Mouse (Mus musculus): ENCODE measurements around the gene Gm49318.
"Not testable (repeated sequence)": the region's sequence is repeated elsewhere in the genome, so short reads cannot be mapped to it uniquely, and the experiment has no call there.

Gm49318 gene

GRCm38 (mm10) chr9:22070791-22071573 is at the start of gene Gm49318, which contains the start of gene Zfp653:
Gene Gm49318 (minus strand): TSS chr9:22071259.
Gene Zfp653 (minus strand): TSS chr9:22071376.
- DNase-seq (ENCODE audit: low read depth, low spot score), result peak; percentile 97

DNA sequence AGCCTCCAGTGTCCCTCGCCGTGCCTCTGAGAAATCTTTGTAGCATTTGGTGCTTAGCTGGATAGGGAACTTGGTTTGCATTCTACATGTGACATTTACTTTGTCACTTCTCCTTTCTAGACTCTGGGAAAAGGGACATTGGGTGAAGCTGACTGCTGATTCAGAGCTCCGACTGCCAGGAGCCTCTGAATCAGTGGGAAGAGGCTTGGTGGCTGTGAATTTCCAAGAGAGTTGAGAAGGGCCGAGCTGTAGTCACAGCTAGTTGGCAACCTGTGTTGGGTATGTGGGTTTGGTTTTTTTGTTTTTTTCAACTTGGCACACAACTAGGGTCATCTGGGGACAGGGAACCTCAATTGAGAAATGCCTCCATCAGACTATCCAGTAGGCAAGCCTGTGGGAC is 48.5 kb upstream of the Gm49318 start:
- no peak for DNase-seq (ENCODE audit: low read depth, low spot score)

DNA sequence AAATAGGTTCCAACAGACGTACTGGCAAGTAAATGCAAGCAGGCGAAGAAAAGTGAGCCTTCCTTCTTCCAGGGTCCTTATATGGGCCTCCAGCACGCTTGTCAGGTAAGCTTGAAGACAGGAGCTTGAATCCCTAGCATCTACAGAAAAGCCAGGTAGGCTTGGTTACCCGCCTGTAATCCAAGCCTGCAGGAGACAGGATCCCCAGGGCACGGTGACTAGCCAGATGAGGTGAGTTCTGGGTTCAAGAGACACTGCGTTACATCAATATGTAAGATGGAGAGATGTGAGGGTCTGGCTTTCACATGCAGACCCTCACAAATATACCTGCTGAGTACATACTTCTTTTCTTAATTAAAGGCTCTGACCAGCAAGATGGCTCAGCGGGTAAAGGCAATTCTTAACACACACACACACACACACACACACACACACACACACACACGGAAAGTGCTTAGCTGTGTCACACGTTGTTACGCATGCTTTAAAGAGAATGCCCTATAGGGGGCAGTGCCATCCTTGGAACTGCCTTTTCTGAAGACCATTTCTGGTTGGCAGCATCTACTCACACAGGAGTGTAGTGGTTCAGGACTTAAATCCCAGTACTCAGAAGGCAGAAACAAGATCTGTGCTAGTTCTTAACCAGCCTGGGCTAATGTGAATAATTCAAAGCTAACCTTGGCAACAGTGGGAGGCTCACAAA is 46.8 kb upstream of the Gm49318 start:
- DNase-seq (ENCODE audit: low read depth, low spot score), result peak; percentile 91

DNA sequence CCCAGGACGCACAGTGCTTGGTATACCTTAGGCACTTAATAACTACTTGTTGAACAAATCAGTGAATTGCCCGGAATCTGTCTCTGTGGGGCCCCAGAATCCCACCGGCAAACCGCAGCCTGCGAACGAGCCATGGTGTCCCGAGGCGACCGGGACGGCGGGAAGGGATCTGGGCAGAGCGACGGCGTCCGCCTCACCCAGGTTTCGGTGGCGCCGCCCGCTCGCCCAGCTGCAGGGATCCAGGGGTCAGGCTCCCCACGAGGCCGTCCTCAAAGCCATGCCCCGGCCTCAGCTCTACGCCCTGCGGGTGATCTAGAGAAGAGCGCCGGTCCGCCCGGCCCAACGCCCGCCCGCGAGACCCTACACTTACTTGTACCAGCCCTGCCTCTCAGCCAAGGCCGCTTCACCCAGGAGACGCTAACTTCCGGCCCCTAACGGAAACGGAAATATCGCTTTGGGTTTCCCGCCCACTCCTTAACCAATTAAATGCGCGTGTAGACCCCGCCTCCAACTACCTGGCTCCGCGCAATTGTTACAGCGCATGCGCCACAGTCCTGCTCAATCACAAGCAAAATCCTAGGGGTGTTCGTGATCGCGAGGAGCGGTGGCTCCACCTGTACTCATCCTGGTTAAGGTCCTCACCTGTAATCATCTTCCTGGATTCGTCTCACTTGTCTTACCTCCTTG is 45.8 kb upstream of the Gm49318 start, which contains the start of gene Elof1:
TSS of gene Elof1 (minus strand) at position 433 of the 687 bp plus-strand sequence.
- DNase-seq (ENCODE audit: low read depth, low spot score), result peak; percentile 99

GRCm38 (mm10) chr9:22116086-22116485 is 45.0 kb upstream of the Gm49318 start:
- DNase-seq (ENCODE audit: low read depth, low spot score), result no peak

DNA sequence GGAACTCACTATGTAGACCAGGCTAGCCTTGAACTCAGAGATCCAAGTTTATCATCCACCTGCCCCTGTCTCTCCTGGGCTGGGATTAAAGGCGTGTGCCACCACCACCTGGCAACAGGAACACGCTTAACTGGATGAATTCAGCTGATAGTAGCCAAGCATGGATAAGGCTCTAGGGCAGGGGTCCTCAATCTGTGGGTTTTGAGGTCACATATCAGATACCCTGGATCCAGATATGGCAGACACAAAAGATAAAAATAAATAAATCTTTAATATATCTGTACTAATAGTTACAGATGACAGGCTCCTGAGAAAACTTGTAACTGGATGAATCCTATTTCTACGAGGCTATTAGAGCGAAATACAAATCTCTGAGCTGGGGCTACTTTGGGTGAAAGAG is 44.6 kb upstream of the Gm49318 start:
- DNase-seq (ENCODE audit: low read depth, low spot score), result no peak

GRCm38 (mm10) chr9:22108194-22108593 is 37.1 kb upstream of the Gm49318 start:
- DNase-seq (ENCODE audit: low read depth, low spot score), result no peak

- DNase-seq (ENCODE audit: low read depth, low spot score), result no peak
Observed at GRCm38 (mm10) chr9:22099922-22100321, 28.9 kb upstream of the Gm49318 start.

DNA sequence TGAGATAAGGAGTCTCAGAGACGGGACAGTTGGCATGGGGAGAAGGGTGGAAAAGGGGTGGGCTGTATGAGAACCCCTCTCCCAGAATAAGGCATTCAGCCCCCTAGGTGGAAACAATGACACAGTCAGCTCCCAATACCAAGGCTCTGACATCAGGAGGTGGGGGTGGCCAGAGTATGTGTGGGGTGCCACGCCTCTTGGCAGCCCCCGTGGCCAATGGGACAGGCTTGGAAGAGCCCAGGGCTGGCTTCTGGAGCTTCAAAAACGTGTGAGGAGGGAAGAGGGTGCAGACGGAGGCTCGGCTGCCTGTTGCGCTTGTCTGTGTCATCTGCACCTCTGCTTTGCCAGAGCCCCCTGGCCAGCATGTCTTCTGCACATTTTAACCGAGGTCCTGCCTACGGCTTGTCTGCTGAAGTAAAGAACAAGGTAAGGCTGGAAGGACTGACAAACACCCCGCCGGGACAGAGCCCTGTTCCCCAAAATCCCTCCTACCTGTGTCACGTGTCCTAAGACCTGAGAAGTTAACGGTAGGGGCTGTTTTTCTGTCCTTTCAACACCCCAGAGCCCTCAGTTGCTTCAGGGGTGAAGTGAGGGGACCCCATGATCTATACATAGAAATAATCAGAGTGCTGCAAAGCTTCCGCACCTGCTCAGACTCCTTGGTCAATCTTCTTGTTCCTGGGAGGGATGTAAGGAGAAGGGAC is 28.1 kb upstream of the Gm49318 start, which contains the start of gene Cnn1:
TSS of gene Cnn1 (plus strand) at position 224 of the 704 bp plus-strand sequence.
- no peak for DNase-seq (ENCODE audit: low read depth, low spot score)

GRCm38 (mm10) chr9:22095854-22096307 is 24.8 kb upstream of the Gm49318 start:
- peak; percentile 66 for DNase-seq (ENCODE audit: low read depth, low spot score)

- DNase-seq (ENCODE audit: low read depth, low spot score), result no peak
Observed at GRCm38 (mm10) chr9:22092746-22093145, 21.7 kb upstream of the Gm49318 start.

GRCm38 (mm10) chr9:22089986-22090385 is 18.9 kb upstream of the Gm49318 start:
- DNase-seq (ENCODE audit: low read depth, low spot score), result no peak

DNA sequence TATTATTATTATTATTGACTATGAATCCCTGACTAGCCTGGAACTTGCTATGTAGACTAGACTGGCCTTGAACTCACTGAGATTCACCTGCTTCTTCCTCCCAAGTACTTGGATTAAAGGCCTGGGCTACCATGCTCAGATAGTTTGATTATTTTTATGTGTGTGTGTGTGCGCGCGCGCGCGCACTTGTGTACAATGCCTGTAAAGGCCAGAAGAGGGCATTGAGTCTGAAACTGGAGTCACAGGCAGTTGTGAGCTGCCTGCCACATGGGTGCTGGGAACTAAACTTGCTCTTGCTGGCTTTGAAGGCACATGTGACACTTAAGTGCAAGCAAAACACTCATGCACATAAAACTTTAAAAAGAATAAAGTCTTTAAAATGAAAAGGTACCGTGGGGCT is 18.2 kb upstream of the Gm49318 start:
- DNase-seq (ENCODE audit: low read depth, low spot score), result peak; percentile 46

DNA sequence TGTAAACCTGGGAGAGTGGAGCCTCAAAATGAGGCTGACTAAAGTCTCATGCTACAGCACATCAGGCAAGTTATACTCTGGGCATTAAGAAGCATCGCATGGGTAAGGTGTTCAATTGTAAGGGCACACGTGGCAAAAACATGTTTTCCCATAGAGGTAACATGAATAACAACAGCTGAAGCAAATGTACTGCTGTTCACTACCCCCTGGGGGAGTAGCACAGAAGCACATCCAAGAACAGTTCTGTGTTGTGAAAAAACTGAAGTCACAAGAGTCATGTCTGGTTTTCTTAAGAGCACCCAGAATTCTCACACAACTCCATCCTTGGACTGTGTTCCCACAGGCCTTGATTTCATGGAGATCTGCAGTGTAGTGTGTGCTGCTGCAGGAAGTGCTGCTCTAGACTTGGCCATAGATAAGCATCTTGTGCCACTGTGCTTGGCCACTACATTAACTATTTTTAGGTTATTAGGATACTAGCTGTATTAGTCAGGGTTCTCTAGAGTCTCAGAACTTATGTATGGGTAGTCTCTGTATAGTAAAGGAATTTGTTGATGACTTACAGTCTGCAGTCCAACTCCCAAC is 16.1 kb upstream of the Gm49318 start:
- no peak for DNase-seq (ENCODE audit: low read depth, low spot score)

DNA sequence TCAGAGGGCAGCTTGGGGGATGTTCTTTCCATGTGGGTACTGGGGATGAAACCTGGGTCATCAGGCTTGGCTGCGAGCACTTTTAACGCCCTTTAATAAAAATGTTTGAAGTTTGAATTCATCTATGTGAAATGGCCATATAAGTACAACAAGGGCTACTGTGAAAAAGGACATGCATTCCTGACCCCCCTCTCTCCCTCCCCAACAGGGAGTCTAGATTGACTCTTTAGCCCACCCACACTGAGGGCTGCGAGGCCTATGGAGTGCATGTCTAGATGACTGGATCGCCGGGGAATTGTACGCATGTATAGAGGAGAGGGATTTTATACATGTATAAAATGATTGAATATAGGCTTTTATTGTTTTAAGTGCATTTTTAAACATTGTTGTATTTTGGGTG is 15.0 kb upstream of the Gm49318 start:
- DNase-seq (ENCODE audit: low read depth, low spot score), result no peak

- DNase-seq (ENCODE audit: low read depth, low spot score), result peak; percentile 95
Observed at GRCm38 (mm10) chr9:22085022-22085834, 14.2 kb upstream of the Gm49318 start, which contains the start of gene Ecsit. Gene Ecsit (minus strand): TSS chr9:22085438.

GRCm38 (mm10) chr9:22084667-22085021 is 13.6 kb upstream of the Gm49318 start:
- no peak for DNase-seq (ENCODE audit: low read depth, low spot score)

- peak; percentile 56 for DNase-seq (ENCODE audit: low read depth, low spot score)
Observed at GRCm38 (mm10) chr9:22076223-22076622, 5.2 kb upstream of the Gm49318 start.

GRCm38 (mm10) chr9:22075778-22076177 is 4.7 kb upstream of the Gm49318 start:
- DNase-seq (ENCODE audit: low read depth, low spot score), result not testable (repeated sequence)

GRCm38 (mm10) chr9:22072276-22072675 is 1.2 kb upstream of the Gm49318 start:
- DNase-seq (ENCODE audit: low read depth, low spot score), result no peak
